Mouse (Mus musculus) T-helper 2 cell (primary cell): Measurements from ENCODE around the gene Pdcd2l.

Source experiments
- in situ Hi-C: fragments of 300-600 bp; cut with MboI, MseI; formaldehyde crosslinking; loops from one replicate; pipeline ENCODE4 v1.15.1; 2025; ENCODE audit warnings: high pct_unique_total_duplicates

Pdcd2l gene

DNA sequence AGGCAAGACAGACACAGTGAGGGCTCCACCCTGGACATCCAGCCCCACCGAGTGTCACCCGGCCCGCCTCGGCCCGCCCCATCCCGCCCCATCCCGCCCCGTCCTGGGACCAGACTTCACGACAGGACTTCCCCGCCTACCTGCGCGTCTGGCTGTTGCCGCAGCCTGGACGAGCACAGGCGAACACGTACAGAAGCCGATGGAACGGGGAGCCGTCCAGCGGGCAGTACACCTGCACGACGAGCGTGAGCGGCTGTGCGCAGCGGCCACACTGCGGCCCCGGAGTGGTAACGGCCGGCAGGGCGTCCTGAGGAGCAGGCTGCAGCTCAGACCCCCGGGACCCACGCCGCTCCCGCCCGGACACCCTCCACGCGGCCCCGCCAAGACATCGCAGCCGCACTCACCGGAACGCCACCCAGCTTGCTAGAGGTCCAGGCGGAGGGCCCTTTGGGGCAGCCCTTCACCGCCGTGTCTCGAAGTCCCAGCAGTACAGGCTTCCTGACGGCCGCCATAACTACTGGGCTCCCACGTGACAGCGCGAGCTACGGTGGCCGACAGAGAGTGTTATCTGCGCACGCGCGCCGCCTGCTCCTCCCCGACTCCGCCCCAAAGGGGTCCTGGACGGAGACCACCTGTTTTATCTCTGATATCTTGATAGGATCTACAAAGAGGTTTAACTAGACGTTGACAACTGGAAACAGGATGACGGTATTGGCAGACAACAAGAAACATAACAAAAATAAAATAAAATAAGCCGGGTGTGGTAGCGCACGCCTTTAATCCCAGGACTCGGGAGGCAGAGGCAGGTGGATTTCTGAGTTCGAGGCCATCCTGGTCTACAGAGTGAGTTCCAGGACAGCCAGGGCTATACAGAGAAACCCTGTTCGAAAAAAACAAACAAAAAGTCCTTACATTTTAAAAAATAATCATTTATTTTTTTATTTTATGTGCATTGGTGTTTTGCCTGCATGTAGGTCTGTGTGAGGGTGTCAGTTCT is at the start of gene Pdcd2l:
Gene Pdcd2l (minus strand): TSS at position 530 of the 997 bp plus-strand sequence.
- in situ Hi-C loops, result no loop called here

DNA sequence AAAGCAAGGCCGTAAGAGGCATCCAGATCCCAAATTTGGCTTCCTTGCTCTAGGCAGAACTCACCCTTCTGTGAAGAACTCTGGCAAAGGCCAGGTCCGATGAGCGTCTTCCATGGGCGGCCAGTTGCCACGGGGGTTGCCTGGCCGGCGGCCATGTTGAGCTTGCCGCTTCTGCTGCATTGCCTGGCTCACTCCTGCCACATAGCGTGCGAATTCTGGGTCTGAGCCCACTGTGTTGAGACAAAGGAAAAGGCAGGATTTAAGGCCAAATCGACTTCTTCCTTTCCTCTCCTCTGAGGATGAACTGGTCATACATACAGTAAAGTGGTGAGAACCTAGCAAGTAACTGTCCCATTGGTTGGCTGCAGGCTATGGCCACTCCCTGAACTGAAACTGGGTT is 45.7 kb upstream of the Pdcd2l start:
- in situ Hi-C loops, result loop anchor here (25.0 kb wide), 2 partner anchors 95 to 670 kb away; partner anchors contain the start of gene Pepd

DNA sequence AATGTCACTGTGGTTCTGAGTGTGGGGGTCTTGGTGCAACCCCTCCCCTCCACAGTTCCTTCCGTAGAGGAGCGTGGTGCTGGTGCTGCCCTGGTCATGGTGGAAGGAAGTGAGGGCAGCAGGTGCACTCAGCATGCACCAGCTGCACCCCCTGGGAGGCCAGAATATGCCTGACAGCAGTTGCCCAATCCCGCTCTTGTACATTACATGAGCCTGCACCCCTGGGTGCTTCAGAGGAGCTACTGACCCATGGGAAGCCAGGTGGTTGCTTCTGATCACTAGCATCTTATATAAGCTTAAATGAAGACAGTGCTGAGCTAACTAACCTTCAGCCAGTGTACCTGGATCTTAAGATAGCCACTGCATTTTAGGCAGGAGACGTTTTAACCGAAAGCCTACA is 41.6 kb upstream of the Pdcd2l start:
- in situ Hi-C loops, result loop anchor here (25.0 kb wide), 2 partner anchors 99 to 674 kb away; partner anchors contain the start of gene Pepd

DNA sequence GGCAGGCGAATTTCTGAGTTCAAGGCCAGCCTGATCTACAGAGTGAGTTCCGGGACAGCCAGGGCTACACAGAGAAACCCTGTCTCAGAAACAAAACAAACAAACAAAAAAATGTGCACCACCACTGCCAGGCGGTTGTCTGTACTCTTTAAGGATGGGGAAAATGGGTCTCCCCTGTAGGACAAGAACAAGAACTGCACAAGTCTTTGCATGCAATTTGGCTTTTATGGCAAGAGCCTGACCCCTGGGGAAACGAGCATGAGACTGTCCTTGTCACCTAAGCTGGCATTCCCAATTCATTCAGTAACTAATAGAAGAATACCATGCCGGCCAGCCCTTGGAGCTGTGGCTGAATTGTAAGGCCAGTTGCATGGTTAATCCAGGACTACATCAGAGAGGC is 39.1 kb upstream of the Pdcd2l start:
- in situ Hi-C loops, result loop anchor here (25.0 kb wide), 2 partner anchors 102 to 677 kb away; partner anchors contain the start of gene Pepd

DNA sequence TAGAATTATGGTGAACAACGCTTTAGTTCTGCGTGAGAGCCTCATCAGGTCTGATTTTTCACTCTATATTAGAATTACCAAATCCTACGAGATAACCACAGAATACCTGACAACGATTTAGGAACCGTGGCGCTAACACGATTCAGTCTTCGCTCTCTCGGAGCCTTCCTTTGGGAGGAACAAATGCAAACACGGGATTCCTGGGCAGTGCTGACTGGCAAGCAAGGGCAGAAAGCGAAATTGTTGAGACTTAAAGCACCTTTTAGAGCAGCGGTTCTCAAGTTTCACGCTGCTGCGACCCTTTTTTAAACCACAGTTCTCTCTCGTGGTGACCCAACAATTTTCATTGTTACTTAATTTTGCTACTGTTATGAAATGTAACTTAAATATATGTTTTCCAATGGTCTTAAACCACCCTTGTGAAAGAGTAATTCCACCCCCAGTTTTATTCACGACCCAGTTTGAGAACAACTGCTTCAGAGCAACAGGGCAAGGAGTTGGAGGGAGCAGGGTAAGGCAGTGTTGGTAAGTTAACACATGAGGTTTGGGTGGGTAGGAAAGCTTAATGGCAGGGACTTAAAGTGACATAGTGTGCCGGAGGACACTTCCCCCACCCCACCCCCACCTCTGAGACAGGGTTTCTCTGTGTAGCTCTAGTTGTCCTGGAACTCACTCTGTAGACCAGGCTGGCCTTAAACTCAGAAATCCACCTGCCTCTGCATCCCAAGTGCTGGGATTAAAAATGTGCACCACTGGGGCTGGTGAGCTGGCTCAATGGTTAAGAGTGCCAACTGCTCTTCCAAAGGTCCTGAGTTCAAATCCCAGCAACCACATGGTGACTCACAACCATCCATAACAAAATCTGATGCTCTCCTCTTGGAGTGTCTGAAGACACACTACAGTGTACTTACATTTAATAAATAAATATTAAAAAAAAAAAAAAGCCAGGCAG is 38.4 kb upstream of the Pdcd2l start:
- in situ Hi-C loops, result loop anchor here (25.0 kb wide), 2 partner anchors 102 to 677 kb away; partner anchors contain the start of gene Pepd

DNA sequence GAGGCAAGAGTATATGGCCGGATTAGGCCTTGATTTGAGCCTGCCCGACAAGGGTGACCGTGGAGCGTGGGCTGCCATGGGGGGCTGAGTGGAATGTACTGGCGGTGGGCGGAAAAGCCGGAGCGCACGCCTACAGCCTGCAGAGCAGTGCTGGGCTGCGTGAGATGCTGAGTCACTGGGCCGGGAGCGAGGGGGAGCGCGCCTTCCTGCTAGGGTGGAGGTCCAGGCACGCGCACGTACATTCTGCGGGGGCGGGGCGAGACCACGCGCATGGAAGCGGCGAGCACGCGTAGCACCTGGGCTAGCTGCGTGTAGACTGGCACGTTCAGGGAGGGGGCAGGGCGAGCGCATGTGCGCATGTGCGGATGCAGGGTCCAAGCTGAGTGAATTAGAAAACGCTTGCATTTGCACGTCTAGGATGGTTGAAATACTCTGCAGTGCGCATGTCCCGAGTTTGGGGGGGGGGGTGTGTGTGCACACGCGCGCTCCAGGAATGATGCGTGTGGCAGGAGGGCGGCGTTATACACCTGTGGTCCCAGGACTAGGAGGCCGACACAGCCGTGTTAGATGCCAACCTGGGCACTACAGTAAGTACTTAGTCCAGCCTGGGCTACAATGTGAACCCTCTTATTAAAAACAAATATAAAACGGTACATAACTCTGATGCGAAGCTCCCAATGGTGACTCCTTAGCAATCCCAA is 37.6 kb upstream of the Pdcd2l start:
- in situ Hi-C loops, result loop anchor here (25.0 kb wide), 2 partner anchors 103 to 678 kb away; partner anchors contain the start of gene Pepd

DNA sequence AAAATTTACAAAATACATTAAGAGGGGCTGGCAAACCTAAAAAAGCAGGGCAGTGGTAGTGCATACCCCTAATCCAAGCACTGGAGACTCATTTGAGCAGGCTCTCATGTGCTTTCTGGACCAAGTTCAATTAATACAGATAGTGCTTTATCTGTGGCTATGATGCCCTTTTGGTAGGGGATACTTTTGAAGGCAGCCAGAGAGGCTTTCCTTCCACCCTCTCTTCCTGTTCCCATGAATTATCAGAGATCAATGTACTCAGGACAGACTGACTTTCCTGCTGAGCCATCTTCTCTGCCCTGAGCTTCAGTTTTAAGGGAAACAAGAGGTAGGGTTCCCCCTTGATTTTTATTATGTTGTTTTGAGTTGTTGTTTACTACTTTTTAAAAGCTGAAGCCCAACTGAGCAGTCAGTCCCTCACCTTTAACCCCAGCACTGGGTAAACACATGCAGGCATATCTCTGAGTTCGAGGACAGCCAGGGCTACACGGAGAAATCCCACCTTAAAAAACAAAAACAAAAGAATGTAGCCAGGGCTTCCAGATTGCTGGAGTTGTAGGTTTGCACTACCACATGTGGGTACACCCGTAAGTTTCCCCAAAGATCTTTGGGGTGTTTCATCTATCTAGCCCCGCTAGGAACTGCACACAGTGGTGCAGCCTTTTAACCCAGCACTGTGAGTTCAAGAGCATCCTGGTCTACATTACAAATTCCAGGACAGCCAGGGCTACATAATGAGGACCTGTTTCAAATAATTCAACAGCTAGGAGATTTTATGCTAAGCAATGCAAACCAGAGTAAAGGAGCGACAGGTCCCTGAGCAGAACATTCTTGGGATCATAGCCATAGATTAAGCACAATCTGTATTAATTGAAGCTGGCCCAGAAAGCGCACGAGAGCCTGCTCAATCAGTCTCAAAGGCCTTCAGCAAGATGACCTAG is 36.6 kb upstream of the Pdcd2l start:
- in situ Hi-C loops, result loop anchor here (25.0 kb wide), 2 partner anchors 104 to 679 kb away; partner anchors contain the start of gene Pepd

DNA sequence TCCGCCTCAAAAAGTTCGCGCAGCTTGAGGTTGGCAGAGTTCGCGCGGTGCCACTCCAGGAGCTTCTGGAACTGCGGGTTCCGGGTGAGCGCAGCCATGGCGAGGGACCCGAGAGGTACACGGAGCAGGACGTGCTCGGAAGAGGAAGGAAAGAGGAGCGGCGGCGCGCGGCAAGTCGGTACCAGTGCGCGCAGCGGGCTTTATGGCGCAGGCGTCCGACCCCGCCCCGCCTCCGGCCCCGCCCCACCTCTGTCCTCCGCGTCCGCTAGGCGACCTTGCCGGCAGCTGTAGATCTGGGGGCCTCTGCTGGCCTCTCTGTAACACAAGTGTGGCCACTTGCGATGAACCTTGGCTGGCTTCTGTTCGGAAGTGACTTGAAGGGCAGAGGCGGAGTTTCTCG is 33.7 kb upstream of the Pdcd2l start, which contains the start of gene Gpi1:
Gene Gpi1 (minus strand): TSS at position 221 of the 400 bp plus-strand sequence.
- in situ Hi-C loops, result loop anchor here (25.0 kb wide), 2 partner anchors 107 to 682 kb away; partner anchors contain the start of gene Pepd

DNA sequence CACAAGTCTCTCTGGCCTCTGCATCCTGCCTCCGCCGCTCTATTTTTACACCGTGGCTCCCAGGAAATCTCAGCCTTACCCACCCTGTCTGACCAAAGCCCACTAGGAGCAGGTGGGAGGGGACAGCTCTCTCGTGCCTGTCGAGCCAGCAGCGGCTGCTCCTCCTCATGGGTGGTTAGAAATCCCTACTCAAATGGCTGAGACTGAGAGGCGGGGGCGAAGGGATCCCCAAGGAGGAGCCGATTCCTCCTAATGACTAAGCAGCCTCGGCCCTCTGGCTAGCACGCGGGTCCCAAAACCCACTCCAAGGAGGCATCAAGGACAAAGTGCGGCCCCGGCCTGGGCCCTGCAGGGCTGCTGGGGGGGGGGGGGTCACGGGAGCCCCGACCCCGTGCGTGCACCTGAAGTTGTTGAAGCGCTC is 33.2 kb upstream of the Pdcd2l start:
- in situ Hi-C loops, result loop anchor here (25.0 kb wide), 2 partner anchors 108 to 683 kb away; partner anchors contain the start of gene Pepd

DNA sequence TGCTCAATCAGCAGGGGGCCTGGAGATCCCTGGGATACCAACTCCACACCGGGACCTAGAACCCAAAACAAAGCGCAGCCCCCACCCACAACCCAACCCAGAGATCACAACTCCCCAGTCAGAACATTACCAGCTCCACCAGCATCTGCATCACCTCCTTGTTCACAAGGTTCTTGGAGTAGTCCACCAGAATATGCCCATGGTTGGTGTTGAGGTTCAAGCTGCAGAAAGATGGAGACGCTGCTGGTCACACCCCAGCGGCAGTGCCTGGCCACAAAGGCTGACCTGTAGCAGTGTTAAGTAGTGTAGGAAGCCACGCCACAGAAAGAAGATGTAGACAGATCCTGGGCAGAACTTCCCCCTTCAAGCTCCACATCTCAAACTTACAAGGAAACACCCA is 32.7 kb upstream of the Pdcd2l start:
- in situ Hi-C loops, result loop anchor here (25.0 kb wide), 2 partner anchors 108 to 683 kb away; partner anchors contain the start of gene Pepd

DNA sequence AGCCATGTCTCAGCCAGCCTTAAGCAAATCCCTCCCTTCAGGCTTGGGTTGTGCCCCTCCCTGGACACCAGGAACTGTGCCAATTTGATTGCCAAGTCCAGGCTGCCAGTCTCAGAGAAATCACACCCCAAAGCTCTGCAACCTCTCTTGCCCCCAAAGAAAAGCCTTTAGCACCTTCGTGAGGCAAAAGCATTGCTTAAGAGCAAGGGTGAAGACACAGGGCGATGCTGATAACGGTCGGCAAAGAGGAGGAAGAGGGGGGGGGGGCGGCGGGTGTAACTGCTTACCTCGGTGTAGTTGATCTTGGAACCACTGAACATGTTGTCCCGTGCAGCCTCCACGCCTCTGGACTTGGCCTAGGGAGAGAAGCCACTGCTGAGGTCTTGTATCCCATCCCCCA is 32.2 kb upstream of the Pdcd2l start:
- in situ Hi-C loops, result loop anchor here (25.0 kb wide), 2 partner anchors 109 to 684 kb away; partner anchors contain the start of gene Pepd

DNA sequence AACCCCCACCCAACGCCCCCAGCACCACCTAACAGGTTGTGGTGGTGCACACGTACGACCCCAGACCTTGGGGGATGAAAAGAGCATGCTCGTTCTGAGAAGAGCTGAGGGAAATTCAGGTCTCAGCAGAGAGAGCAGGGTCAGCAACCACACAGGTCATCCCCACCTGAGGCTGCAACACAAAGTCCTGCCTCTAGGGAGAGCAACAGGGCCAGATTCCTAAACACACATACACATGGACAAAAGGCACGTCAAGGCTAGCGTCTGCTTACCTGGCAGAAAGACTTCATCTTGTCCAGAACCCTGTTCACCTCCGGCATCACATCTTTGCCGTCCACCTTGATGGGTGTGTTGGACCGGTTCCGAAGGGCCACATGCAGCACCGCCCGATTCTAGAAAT is 30.4 kb upstream of the Pdcd2l start:
- in situ Hi-C loops, result loop anchor here (25.0 kb wide), 2 partner anchors 110 to 685 kb away; partner anchors contain the start of gene Pepd

DNA sequence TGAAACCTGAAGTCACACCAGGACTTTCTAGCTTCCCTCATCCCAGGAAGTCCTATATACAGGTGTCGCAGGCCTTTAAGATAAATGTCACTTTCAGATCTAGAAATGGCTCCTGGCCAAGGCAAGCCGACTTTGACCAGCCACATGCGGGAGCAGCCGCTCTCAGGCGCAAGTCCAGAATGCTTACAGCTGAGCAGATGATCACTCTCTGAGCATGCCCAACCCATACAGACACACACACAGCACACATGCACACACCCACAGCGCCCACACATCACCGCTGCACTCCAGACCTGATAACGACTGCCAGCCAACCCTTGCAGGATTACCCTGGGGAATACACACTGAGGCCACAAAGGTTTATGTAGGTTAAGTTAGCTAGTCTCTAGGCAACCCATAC is 29.6 kb upstream of the Pdcd2l start:
- in situ Hi-C loops, result loop anchor here (25.0 kb wide), 2 partner anchors 111 to 686 kb away; partner anchors contain the start of gene Pepd

DNA sequence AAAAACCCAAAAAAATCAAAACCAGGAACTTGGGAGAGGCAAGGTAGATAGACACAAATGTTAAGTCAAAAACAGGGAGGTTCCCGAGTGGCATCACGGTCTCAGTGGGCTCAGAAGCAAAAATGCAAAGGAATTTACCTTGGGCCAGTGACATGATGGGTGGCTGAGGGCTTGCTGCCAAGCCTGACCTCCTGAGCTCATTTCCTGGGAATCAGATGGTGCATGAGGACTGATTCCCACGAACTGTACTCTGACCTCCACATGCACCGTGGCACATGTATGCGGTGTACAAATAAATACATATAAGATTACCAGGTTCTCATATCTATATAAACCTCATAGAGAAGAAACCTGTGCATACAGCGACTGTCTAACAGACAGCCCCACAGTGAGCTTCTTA is 27.8 kb upstream of the Pdcd2l start:
- in situ Hi-C loops, result no loop called here

DNA sequence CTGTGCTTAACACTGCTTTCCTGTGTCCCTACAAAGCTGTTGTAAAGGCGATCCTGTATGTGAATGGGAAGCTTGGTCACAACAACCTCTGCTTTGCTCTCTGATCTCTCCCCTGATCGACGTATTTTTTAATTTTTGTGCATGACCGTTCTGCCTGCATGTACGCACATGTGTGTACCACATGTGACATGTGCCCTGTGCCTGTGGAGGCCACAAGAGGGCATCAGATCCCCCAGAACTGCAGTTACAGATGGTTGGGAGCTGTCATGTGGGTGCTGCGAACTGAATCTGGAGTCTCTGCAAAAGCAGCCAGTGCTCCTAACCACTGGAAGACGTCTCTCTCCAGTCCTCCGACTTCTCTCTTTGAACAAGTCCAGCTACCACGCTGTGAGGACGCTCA is 25.9 kb upstream of the Pdcd2l start:
- in situ Hi-C loops, result no loop called here

DNA sequence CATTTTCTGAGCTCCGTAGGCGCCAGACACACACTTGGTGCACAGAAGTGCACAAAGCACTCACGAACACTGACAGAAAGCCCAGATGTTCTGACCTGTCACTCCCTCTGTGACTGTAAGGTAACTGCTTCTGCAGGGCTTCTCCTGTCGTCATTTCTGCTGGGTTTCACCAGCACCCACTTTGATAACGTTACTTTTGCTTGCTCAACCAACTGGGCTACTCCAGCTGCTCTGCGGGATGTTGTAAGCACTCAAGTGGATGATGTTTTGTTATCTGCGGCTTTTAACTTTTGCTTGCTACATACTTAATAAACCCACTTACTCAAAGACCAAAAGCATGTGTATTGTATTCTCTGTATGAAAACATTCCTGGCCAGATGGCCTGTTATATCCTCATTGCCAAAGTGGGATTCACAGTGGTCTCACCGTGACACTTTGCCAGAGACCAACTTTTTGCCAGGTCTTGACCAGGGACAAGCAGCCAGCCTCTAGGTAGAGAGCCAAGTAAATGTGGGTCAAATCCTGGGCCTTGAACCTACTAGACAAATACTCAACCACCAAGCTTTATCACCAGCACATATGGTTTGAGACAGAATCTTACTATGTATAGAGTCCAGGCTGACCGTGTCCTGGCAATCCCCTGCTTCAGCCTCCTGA is 25.3 kb upstream of the Pdcd2l start:
- in situ Hi-C loops, result no loop called here

DNA sequence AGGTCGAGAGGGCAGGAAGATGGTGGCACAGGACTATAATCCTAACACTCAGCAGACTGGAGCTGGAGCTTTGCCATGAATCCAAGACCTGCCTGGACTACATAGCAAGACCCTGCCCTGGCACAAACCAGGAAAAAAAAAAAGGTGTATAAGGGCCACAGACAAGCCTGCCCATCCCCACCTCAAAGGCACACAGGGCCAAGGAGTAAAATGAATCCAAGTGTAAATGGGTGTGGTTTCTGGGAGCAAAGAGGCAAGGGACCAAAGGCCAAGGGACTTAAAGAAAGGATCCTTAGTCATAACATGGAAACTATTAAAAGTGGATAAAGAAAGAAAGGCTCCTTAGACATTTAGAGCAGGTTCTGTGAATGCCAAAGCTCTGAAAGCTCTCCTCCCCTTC is 22.0 kb upstream of the Pdcd2l start:
- in situ Hi-C loops, result no loop called here

DNA sequence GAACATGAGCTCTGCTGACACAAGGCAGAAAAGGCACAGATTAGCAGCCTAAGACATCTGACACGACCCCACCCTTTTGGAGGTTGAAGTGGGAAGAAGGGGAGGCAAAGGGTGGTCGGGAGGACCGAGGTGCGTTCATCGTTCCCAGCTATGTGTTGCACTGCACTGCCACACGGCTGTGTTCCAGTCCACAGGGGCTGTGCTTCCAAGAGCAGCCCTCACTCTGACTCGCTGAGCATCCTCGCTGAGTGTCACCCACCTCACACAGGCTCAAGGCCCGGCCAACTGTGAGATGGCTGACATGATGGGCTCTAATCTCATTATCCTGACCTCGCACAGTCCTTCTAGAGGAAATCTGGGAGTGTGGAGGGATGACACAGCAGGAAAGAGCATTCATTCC is 20.0 kb upstream of the Pdcd2l start:
- in situ Hi-C loops, result no loop called here

DNA sequence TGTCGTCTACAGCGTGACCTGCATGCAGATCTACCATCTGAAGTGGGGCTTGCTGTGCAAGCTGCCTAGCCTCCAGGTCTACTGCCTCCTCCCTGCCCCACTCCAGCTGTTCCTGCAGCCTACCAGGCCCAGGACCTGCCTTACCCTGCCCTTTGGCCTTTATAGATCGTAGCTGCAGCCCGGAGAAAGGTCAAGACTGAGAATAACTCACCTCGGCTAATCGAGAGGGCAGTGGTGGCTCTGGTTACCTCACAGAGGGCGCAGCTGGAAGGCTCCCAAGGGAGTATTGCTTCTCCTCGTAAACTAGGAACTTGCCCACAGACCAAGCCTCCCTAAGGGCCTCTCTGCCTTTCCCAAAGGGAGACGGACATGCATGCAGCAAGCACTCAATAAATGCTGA is 19.0 kb upstream of the Pdcd2l start:
- in situ Hi-C loops, result no loop called here
